Mouse (Mus musculus) lung, embryonic 14.5 days (tissue): ENCODE measurements around the gene Sag. TPM values are rescaled to one million over a fixed set of nuclear protein-coding genes. Genes with fewer than 3 reads are reported as not detected.

Source experiments
- ATAC-seq: fragments of 200-750 bp; cut with Nextera tagmentation; 2 replicates; pipeline ENCODE4 v1.8.0; 2017; ENCODE audit warnings: mild to moderate bottlenecking, moderate TSS enrichment, moderate library complexity; ENCODE audit not compliant: insufficient read depth
- DNase-seq: peaks from one replicate; pipeline ENCODE4 v3.0.0-alpha.2; 2015
- H3K27ac ChIP-seq: fragments of 300-500 bp; sonication (generic); 2 replicates; pipeline ENCODE4 v1.5.1; 2014; ENCODE audit warnings: low read depth, mild to moderate bottlenecking, moderate library complexity
- H3K27me3 ChIP-seq: fragments of 300-500 bp; sonication (generic); 2 replicates; pipeline ENCODE4 v1.6.1; 2014; ENCODE audit warnings: low read length, control low read depth; ENCODE audit not compliant: insufficient read depth
- H3K36me3 ChIP-seq: fragments of 300-500 bp; sonication (generic); 2 replicates; pipeline ENCODE4 v1.6.1; 2014; ENCODE audit warnings: control low read depth; ENCODE audit not compliant: insufficient read depth
- H3K4me1 ChIP-seq: fragments of 300-500 bp; sonication (generic); 2 replicates; pipeline ENCODE4 v1.6.1; 2014; ENCODE audit warnings: antibody characterized with exemption, control low read depth; ENCODE audit not compliant: insufficient read depth
- H3K4me2 ChIP-seq: fragments of 300-500 bp; sonication (generic); 2 replicates; pipeline ENCODE4 v1.6.1; 2014; ENCODE audit warnings: mild to moderate bottlenecking
- H3K4me3 ChIP-seq: fragments of 300-500 bp; sonication (generic); 2 replicates; pipeline ENCODE4 v1.5.1; 2014; ENCODE audit warnings: low read depth, low read length
- H3K9ac ChIP-seq: fragments of 300-500 bp; sonication (generic); 2 replicates; pipeline ENCODE4 v1.6.1; 2014
- H3K9me3 ChIP-seq: fragments of 300-500 bp; sonication (generic); 2 replicates; pipeline ENCODE4 v1.6.1; 2016; ENCODE audit warnings: low read depth, low read length, control low read depth
- CTCF ChIP-seq: IDR thresholded peaks from 2 replicates; pipeline ENCODE4 v1.5.1; 2016; ENCODE audit warnings: antibody characterized with exemption, low read depth
- WGBS: fragments of 180-500 bp; shearing (Covaris S2); extraction: QIAGEN DNeasy Blood & Tissue Kit; methylation state at CpG from one replicate; pipeline ENCODE4 v1.1.7; 2014; 5-methylcytosine and 5-hydroxymethylcytosine counted together
- polyA plus RNA-seq: library from polyadenylated mRNA; unstranded; fragments of >200 nt; fragmentation: Nextera tagmentation; extraction: Ambion mirVana; gene quantifications from 2 replicates; pipeline ENCODE4 v1.2.1, GENCODE M21; 2014

Sag gene
- polyA plus RNA-seq, 1 experiment from 2014 or later: 2.0 TPM

DNA sequence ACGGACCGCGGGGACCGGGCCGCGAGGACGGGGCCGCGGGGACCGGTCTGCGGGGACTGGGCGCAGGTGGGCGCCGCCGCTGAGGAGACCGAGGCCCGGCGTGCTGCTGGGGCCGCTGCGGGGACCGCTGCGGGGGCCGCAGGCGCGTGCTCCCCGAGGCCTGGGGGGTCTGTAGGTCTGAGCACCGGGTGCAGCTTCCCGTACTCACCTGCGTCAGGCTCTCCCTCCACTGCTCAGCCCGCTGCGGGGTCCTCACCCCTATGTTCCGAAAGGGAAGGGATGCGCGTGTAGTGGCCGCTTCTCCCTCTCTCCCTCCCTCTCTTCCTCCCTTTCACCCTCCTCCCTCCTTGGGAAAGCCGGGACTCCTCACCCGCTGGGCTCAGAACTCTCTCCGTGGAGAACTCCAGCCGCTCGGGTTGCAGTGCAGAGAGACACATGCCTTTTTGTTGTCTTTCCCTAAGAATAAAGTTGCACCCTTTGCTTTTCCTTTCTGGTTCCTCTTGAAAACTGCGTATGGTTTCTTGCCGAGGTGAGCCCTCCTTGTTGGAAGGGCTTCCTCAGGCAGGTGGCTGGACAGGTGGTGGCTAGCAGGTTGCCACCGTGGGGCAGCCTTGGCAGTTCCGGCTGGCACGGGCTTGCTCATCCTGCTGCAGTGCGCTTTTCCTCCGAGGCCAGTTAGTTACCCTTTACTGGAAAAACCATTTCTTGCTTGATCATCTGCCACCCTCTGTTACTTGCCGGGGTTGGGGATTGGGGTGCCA, 50.3 kb downstream of the Sag start:
- Histone ChIP-seq H3K4me2 (peak overlapping the region; percentile 97), H3K9ac (peak overlapping the region; percentile 90), H3K36me3 (no peaks in the 10 kb centered on the region), H3K4me3 (peak overlapping the region; percentile 96), H3K9me3 (no peaks in the 10 kb centered on the region), H3K27ac (peak overlapping the region; percentile 67; the same call in 1 of the 2 replicates), H3K27me3 (no peaks in the 10 kb centered on the region), H3K4me1 (peaks cover 9% of the 10 kb centered on the region)
- 1% methylated on average over 48 of the region's 48 CpGs for WGBS
- DNase-seq (peak; percentile 57), ATAC-seq (peak; percentile 53)
- no peak for TF ChIP-seq CTCF

DNA sequence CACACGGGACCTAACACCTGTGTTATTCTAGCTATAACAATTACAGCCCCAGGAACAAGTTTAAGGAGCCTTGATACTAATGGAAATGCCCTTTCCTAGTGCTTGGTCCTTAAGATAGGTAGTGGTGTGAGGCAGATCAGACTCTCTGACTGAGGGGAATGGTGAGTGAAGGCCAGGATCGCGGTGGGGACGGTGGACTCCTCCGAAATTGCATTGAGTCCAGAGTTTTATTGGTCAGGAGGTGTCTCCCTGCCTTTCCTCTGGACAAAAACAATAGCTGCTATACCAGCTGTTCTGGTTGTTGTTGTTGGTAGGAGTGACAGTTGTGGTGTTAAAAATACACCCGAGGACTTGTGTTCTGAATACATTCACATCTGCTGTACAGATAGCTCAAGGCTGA, 50.9 kb downstream of the Sag start:
- Histone ChIP-seq H3K36me3 (no peaks in the 10 kb centered on the region), H3K9me3 (no peaks in the 10 kb centered on the region), H3K27ac (no peak overlapping the region), H3K4me3 (peak overlapping the region; percentile 96), H3K4me1 (peaks cover 9% of the 10 kb centered on the region), H3K9ac (peak overlapping the region; percentile 90; the same call in 1 of the 2 replicates), H3K27me3 (no peaks in the 10 kb centered on the region), H3K4me2 (peak overlapping the region; percentile 97)
- DNase-seq: no peak
- TF ChIP-seq CTCF: no peak
- WGBS: 40% methylated on average over 6 of the region's 6 CpGs
- no peak for ATAC-seq

DNA sequence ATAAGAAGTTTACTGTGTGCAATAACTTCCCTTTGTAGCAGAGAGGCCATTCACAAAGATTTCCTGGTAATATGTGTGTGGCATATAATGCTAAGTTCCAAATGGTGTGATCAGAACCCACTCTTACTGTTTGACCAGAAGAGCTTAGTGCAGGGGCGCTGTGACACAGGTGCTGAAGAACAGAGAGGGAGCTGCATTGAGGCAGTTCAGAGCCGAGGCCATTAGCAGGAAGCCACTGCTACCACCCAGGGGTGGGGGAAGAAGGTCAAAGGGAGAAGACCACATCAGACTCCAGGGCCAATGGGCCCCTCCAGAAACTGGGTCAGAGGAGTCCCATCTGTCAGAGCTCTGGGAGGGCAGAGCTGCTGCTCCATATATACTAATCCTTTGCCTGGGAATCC, 51.4 kb downstream of the Sag start:
- 33% methylated on average over 2 of the region's 2 CpGs for WGBS
- peak overlapping the region; percentile 90; the same call in 1 of the 2 replicates for H3K9ac ChIP-seq
- no peak overlapping the region for H3K27ac ChIP-seq

DNA sequence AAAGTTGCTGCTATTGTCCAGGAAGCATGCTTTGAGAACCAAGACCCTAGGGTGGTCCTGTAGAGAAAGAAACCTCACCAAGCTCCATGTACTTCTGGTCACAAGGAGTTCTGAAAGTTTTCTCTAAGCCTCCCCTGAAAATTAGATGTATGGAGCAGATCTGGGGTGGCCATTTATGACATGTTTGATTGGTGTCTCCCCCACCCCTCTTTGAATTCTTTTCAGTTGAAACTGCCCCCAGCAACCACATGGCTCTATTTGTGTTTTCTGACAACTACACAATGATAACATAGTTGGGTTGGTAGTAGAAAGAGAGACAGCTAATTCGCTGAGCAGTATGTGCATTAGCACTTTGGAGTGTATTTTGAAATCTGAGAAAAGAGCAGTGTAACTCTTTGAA, 52.0 kb downstream of the Sag start:
- peaks cover 9% of the 10 kb centered on the region for H3K4me1 ChIP-seq

More for the DNA sequence above, 51.4 kb downstream of the Sag start:
- no peak for TF ChIP-seq CTCF
- Histone ChIP-seq H3K9me3 (no peaks in the 10 kb centered on the region), H3K36me3 (no peaks in the 10 kb centered on the region), H3K27me3 (no peaks in the 10 kb centered on the region), H3K4me3 (peak overlapping the region; percentile 96; the same call in 1 of the 2 replicates), H3K4me1 (peaks cover 9% of the 10 kb centered on the region), H3K4me2 (peak overlapping the region; percentile 97)
- DNase-seq: no peak
- ATAC-seq: no peak

DNA sequence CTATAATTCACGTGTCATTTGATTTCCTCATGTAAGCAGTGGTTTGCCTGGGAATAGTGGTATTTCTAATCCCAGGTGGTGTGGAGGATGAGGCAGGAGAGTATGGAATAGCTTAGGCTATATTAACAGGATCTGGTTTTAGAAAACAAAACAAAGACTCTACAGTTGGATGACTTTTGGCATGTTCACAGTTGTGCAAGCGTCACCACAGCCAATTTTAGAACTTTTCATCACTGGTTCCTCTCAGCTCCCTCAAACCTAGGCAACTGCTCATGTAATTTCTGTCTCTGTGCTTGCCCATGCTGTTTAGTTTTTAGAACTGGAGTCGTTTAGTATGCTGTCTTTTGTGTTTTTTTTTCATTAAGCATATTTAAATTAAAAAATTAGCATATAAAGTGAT, 53.3 kb downstream of the Sag start:
- DNase-seq (no peak), ATAC-seq (no peak)
- H3K4me1 ChIP-seq: peaks cover 9% of the 10 kb centered on the region
- H3K9me3 ChIP-seq: no peaks in the 10 kb centered on the region
- no peak overlapping the region for H3K4me2 ChIP-seq
- H3K4me3 ChIP-seq: no peak overlapping the region
- no peaks in the 10 kb centered on the region for H3K27me3 ChIP-seq
- no peak for TF ChIP-seq CTCF
- no peaks in the 10 kb centered on the region for H3K36me3 ChIP-seq
- 77% methylated on average over 3 of the region's 3 CpGs for WGBS
- no peak overlapping the region for H3K27ac ChIP-seq
- H3K9ac ChIP-seq: no peak overlapping the region

More for the DNA sequence above, 52.0 kb downstream of the Sag start:
- Histone ChIP-seq H3K4me2 (no peak overlapping the region), H3K36me3 (no peaks in the 10 kb centered on the region), H3K9ac (no peak overlapping the region), H3K27ac (no peak overlapping the region), H3K9me3 (no peaks in the 10 kb centered on the region), H3K27me3 (no peaks in the 10 kb centered on the region), H3K4me3 (no peak overlapping the region)
- ATAC-seq (no peak), DNase-seq (no peak)
- TF ChIP-seq CTCF: no peak
- WGBS: 82% methylated on average over 1 of the region's 1 CpGs

- DNase-seq: no peak
- no peak overlapping the region for H3K27ac ChIP-seq
- H3K9me3 ChIP-seq: no peaks in the 10 kb centered on the region
- no peak for TF ChIP-seq CTCF
- H3K4me1 ChIP-seq: peaks cover 9% of the 10 kb centered on the region
- whole genome bisulfite sequencing: 77% methylated on average over 1 of the region's 1 CpGs
- H3K27me3 ChIP-seq: no peaks in the 10 kb centered on the region
- no peak overlapping the region for H3K9ac ChIP-seq
- H3K4me2 ChIP-seq: no peak overlapping the region
- no peaks in the 10 kb centered on the region for H3K36me3 ChIP-seq
- H3K4me3 ChIP-seq: no peak overlapping the region
- ATAC-seq: no peak
Measured at GRCm38 (mm10) chr1:87858031-87858430, 54.6 kb downstream of the Sag start.

DNA sequence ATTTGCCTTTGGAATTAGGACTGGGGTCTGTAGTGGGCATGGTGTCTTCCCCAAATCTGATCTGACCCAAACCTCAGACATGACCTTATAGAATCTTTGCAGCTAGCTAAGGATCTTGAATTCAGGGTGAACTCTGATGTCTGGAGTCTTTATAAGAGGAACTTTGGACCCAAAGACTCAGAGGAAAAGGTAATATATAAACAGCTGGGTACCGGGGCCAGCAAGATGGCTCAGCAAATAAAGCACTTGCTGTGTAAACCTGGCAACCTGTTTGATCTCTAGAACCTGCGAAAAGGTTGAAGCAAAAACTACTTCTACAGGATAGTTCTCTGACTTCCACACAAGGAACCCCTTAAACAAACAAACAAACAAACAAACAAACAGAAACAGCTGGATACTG, 55.0 kb downstream of the Sag start:
- H3K9me3 ChIP-seq: no peaks in the 10 kb centered on the region
- H3K27me3 ChIP-seq: no peaks in the 10 kb centered on the region
- no peak overlapping the region for H3K27ac ChIP-seq
- H3K9ac ChIP-seq: no peak overlapping the region
- DNase-seq (no peak), ATAC-seq (no peak)
- H3K4me3 ChIP-seq: no peak overlapping the region
- H3K36me3 ChIP-seq: no peaks in the 10 kb centered on the region
- no peak overlapping the region for H3K4me2 ChIP-seq
- H3K4me1 ChIP-seq: peaks cover 9% of the 10 kb centered on the region
- 74% methylated on average over 2 of the region's 2 CpGs for WGBS
- TF ChIP-seq CTCF: no peak
